ENCODE assay signal across 7 mouse cellular contexts in genomic region chr15:77225274-77225673, GRCm38 (mm10).
DNase-seq lines count a peak whose midpoint lies in the region; ATAC-seq and TF ChIP-seq lines count a peak whose summit lies in the region.

No protein-coding gene starts in this region.

- H3K27ac ChIP-seq in kidney, embryonic 16.5 days (ENCODE audit: low read length) = no peak overlapping the region
- H3K27ac ChIP-seq in cortical plate, adult 2 months (ENCODE audit: insufficient read depth, low read length) = no peak overlapping the region
- no peak overlapping the region for H3K27ac ChIP-seq in stomach, postnatal 0 days (replicated peaks)

- no peak overlapping the region for H3K4me2 ChIP-seq in kidney, embryonic 16.5 days (replicated peaks; ENCODE audit: low read depth, low read length)
- H3K4me2 ChIP-seq in stomach, postnatal 0 days (replicated peaks; ENCODE audit: low read depth) = no peak overlapping the region

- ATAC-seq in kidney, embryonic 16.5 days (ENCODE audit: low FRiP score, low TSS enrichment) = 0 out of 2 replicates have a peak, but pooled peaks have one; percentile 4
- ATAC-seq in stomach, postnatal 0 days (ENCODE audit: low FRiP score, low TSS enrichment) = peak; percentile 62; the same call in 1 of the 2 replicates

- no peaks in the 10 kb centered on the region for H3K36me3 ChIP-seq in kidney, embryonic 16.5 days (ENCODE audit: insufficient read depth, low read length)
- no peaks in the 10 kb centered on the region for H3K36me3 ChIP-seq in stomach, postnatal 0 days (ENCODE audit: control insufficient read depth, insufficient read depth, low read length)

- H3K4me3 ChIP-seq in kidney, embryonic 16.5 days (ENCODE audit: low read length) = no peak overlapping the region
- no peak overlapping the region for H3K4me3 ChIP-seq in cortical plate, adult 2 months (ENCODE audit: insufficient read depth, low read length)
- H3K4me3 ChIP-seq in stomach, postnatal 0 days (ENCODE audit: low read depth, low read length) = no peak overlapping the region

- TF ChIP-seq EP300 in stomach, postnatal 0 days (optimal IDR thresholded peaks at IDR 0.05) = no peak

- H3K4me1 ChIP-seq in kidney, embryonic 16.5 days (ENCODE audit: insufficient read depth, low read length) = peaks cover 15% of the 10 kb centered on the region
- peaks cover 6% of the 10 kb centered on the region for H3K4me1 ChIP-seq in cortical plate, adult 2 months (ENCODE audit: control insufficient read depth, insufficient read depth, low read length)
- H3K4me1 ChIP-seq in stomach, postnatal 0 days (replicated peaks; ENCODE audit: control insufficient read depth, insufficient read depth) = no peaks in the 10 kb centered on the region

- H3K9ac ChIP-seq in kidney, embryonic 16.5 days (replicated peaks; ENCODE audit: low read length) = no peak overlapping the region
- no peak overlapping the region for H3K9ac ChIP-seq in stomach, postnatal 0 days (ENCODE audit: low read length)

- TF ChIP-seq POLR2A in cortical plate, adult 2 months (IDR thresholded peaks at IDR 0.05; ENCODE audit: extremely low read depth, insufficient read depth, low read length) = no peak

- DNase-seq in kidney, adult 18-20 months = no peak
- DNase-seq in NIH3T3 (ENCODE audit: low read depth) = peak; percentile 83
- DNase-seq in kidney, postnatal 4 days = peak; percentile 42 to 64
- no peak for DNase-seq in stomach, postnatal 0 days (ENCODE audit: low spot score)
- DNase-seq in gastrocnemius, postnatal 4 days (ENCODE audit: low spot score in 2 of 2) = no peak

- H3K9me3 ChIP-seq in kidney, embryonic 16.5 days (ENCODE audit: low read length) = no peaks in the 10 kb centered on the region
- H3K9me3 ChIP-seq in stomach, postnatal 0 days (ENCODE audit: control insufficient read depth, low read length) = no peaks in the 10 kb centered on the region

- no peaks in the 10 kb centered on the region for H3K27me3 ChIP-seq in kidney, embryonic 16.5 days (ENCODE audit: insufficient read depth, low read length)
- H3K27me3 ChIP-seq in stomach, postnatal 0 days (ENCODE audit: control insufficient read depth, insufficient read depth, low read length) = no peaks in the 10 kb centered on the region

- peak; percentile 78 for TF ChIP-seq CTCF in cortical plate, adult 2 months (IDR thresholded peaks at IDR 0.05; ENCODE audit: extremely low read depth, insufficient read depth, low read length)
- peak; percentile 84 for TF ChIP-seq CTCF in stomach, postnatal 0 days (IDR thresholded peaks at IDR 0.05; ENCODE audit: low read depth)

Comparison
In these comparisons a context has a peak if more than half of its experiments do, and no peak if none do; other contexts are left out.
1. DNase-seq: peak in NIH3T3 (single experiment) and kidney, postnatal 4 days (2 of 2); none in kidney, adult 18-20 months (single experiment), stomach, postnatal 0 days (single experiment) and gastrocnemius, postnatal 4 days (0 of 2).